Mouse (Mus musculus): Measurements from ENCODE around the gene Proca1.

Gene Proca1

DNA sequence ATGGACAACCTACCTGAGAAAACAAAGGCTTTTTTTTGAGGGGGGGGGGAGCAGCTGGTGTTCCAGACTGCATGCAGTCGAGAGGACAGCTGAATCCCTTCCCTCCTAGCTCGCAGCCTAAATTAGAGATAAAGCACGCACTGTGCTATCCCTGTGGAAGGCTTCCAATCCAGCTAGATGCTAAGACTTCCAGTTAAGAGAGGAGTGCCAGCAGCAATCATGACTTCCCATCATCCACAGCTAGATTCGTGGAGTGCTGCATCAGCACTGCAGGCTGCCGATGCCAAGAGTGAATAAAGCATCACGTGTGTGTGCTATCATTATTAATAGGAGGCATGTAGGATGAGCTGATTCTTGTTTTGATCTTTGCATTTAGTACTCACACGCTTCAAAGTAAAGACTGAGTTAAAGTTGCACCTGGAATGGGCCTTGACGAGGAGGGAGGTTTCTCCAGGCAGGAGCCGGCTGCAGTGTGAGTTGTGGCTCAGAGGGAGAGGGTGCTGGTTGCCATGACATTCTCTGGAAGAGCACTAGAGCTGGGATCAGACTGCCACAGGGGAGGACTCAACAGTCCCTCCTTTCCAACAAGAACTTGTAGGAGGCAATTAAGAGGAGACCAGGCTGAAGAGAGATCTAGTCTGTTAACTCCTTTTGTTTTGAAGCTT is 47.1 kb downstream of the Proca1 start:
- no peak for DNase-seq

DNA sequence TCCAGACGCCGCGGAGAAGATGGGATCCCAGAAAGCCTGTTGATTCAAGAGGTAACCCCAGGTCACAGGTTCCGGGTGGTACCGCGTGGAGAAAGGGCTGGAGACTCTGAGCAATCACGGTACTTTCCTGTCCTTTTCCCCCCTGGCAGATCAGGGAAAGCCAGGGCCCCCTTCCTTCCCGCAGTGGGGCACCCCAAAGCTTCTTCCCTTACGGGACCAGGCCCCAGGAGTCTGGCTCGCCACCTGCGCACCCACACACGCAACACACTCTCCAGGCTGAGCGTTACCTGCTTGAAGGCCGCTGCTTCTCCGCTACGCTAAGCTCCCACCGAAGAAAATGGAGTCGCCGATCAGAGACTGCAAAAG is 52.1 kb downstream of the Proca1 start:
- no peak for DNase-seq

DNA sequence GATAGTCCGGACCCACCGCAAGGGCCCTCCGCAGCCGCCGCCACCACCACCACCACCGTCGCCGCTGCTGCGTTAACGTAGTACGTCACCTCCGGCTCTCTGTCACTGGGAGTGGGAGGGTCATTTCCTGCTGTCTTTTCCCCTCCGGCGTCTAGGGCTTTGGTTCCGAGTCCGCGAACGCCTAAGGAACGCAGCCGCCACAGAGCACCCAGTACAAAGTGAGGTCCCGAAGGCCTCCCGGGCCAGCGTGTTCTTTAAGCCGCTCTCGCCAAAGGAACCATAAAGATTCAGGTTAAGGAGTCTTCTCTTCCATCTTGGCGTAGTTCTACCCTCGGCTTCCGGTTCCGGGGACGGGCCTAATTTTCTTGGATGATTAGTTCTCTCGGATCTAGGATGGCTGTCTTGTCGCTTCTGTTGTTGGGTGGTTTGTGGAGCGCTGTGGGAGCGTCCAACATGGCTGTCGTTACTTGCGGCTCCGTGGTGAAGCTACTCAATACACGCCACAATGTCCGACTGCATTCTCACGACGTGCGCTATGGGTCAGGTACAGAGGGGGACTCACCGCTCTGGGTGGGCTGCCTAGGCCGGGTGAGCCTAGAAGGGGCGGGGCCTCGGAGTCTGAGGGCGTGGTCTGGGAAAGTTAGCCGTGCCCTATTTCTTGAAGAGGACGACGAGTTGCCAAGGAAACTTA is 52.6 kb downstream of the Proca1 start, which contains the start of the genes Sdf2 and Supt6:
TSS of gene Sdf2 (plus strand) at position 120 of the 691 bp plus-strand sequence.
TSS of gene Supt6 (minus strand) at position 361 of the 691 bp plus-strand sequence.
- DNase-seq: peak; percentile 94

DNA sequence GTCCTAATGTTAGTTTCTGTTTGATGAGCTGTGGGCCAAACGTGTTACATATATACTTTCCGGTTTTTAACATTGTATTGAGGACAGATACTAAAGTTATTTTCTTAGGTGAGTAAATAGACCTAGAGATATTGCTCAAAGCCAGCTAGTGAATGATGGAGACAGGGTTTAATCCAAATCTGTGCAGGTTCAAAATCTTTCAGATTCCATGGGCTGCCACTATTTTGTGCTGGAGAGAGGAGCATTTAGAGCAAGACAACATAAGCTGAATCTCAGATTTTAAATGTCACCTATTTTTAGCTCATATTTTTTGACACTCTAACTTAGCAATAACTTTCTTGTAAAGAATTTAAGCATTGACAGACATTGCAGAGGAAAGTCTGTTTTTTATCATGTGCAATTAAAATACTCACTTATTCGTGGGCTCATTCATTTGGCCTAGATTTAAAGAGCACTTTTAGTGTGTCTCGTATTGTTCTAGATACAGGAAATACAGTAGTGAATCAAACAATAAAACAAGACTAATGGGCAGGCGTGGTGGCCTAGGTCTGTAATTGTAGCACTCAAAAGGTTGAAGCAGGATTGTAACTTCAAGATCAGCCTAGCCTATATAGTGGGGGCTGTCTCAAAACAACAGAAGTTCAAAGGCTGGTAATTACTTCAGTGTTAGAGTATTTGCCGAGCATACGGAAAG is 53.3 kb downstream of the Proca1 start:
- no peak for DNase-seq

DNA sequence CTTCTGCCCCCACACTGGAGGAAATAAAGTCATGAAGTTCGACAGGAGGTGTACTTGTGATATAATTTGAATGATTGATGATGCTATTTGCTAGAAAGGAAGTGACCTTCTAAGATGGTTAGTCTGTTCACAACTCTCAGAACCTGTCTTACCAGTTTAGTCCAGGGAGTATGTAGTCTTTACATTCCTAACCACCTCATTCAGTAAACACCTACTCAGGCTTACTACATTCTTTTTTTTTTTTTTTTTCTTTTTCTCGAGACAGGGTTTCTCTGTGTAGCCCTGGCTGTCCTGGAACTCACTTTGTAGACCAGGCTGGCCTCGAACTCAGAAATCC is 53.8 kb downstream of the Proca1 start:
- DNase-seq: no peak

DNA sequence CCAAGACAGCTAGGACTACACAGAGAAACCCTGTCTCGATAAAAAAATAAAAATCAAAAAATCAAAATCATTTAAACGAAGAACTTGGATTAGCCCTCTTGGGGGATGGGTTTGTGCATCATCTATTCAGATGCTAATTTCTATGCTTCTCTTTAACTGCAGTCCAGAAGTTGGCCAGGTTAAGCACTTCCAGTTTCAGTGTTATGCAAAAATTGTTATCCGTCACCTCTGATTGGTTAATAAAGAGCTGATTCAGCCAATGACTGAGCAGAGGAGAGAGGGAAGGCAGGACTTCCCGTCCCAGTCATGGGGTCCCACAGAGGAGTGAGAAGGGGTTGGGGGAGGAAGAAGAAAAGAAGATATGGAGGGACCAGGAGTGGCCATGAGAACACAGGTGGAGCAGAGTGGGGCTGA is 54.5 kb downstream of the Proca1 start:
- DNase-seq: no peak
